Mouse (Mus musculus): ENCODE measurements around the gene Oma1. TPM values are rescaled to one million over a fixed set of nuclear protein-coding genes. Genes with fewer than 3 reads are reported as not detected.

The Oma1 gene
- polyA plus RNA-seq, 1 experiment: 32.2 TPM

- H3K27me3 ChIP-seq (ENCODE audit: control insufficient read depth, insufficient read depth, low read length): no peaks in the 10 kb centered on the region
- TF ChIP-seq CTCF (IDR thresholded peaks at IDR 0.05; ENCODE audit: borderline replicate concordance, control insufficient read depth, extremely low read depth, insufficient read depth, low read length, poor library complexity): no peak
- no peak for TF ChIP-seq POLR2A (IDR thresholded peaks at IDR 0.05; ENCODE audit: control insufficient read depth, extremely low read depth, insufficient read depth, low read length, poor library complexity)
- H3K27ac ChIP-seq (ENCODE audit: control insufficient read depth, insufficient read depth, low read length): no peak overlapping the region
- no peak overlapping the region for H3K4me3 ChIP-seq (ENCODE audit: control insufficient read depth, insufficient read depth, low read length)
- 92% methylated on average over 17 of the region's 17 CpGs for whole genome bisulfite sequencing
- DNase-seq: no peak
- H3K4me1 ChIP-seq (replicated peaks; ENCODE audit: control insufficient read depth, insufficient read depth, low read length): no peaks in the 10 kb centered on the region; the same call in 1 of the 2 replicates
- H3K36me3 ChIP-seq (ENCODE audit: control insufficient read depth, insufficient read depth, low read length): peaks cover 5% of the 10 kb centered on the region
Observed at GRCm38 (mm10) chr4:103324688-103325451, 11.3 kb downstream of the Oma1 start.

GRCm38 (mm10) chr4:103326994-103327393 lies 13.4 kb downstream of the Oma1 start:
- peak; percentile 25 for DNase-seq
- no peaks in the 10 kb centered on the region for H3K4me1 ChIP-seq (replicated peaks; ENCODE audit: control insufficient read depth, insufficient read depth, low read length)
- H3K27ac ChIP-seq (ENCODE audit: control insufficient read depth, insufficient read depth, low read length): no peak overlapping the region
- TF ChIP-seq POLR2A (IDR thresholded peaks at IDR 0.05; ENCODE audit: control insufficient read depth, extremely low read depth, insufficient read depth, low read length, poor library complexity): no peak
- TF ChIP-seq CTCF (IDR thresholded peaks at IDR 0.05; ENCODE audit: borderline replicate concordance, control insufficient read depth, extremely low read depth, insufficient read depth, low read length, poor library complexity): 0 out of 2 replicates have a peak, but pooled peaks have one; percentile 19
- H3K36me3 ChIP-seq (ENCODE audit: control insufficient read depth, insufficient read depth, low read length): peaks cover 9% of the 10 kb centered on the region
- no peaks in the 10 kb centered on the region for H3K27me3 ChIP-seq (ENCODE audit: control insufficient read depth, insufficient read depth, low read length)
- no peak overlapping the region for H3K4me3 ChIP-seq (ENCODE audit: control insufficient read depth, insufficient read depth, low read length)
- WGBS: 87% methylated on average over 3 of the region's 3 CpGs

GRCm38 (mm10) chr4:103329348-103329747 lies 15.7 kb downstream of the Oma1 start:
- Histone ChIP-seq H3K27me3 (ENCODE audit: control insufficient read depth, insufficient read depth, low read length) (no peaks in the 10 kb centered on the region), H3K4me3 (ENCODE audit: control insufficient read depth, insufficient read depth, low read length) (no peak overlapping the region), H3K36me3 (ENCODE audit: control insufficient read depth, insufficient read depth, low read length) (peaks cover 25% of the 10 kb centered on the region), H3K4me1 (replicated peaks; ENCODE audit: control insufficient read depth, insufficient read depth, low read length) (no peaks in the 10 kb centered on the region), H3K27ac (ENCODE audit: control insufficient read depth, insufficient read depth, low read length) (no peak overlapping the region)
- TF ChIP-seq CTCF (IDR thresholded peaks at IDR 0.05; ENCODE audit: borderline replicate concordance, control insufficient read depth, extremely low read depth, insufficient read depth, low read length, poor library complexity) (no peak), POLR2A (IDR thresholded peaks at IDR 0.05; ENCODE audit: control insufficient read depth, extremely low read depth, insufficient read depth, low read length, poor library complexity) (no peak)
- DNase-seq: no peak
- WGBS: 94% methylated on average over 6 of the region's 6 CpGs

- Histone ChIP-seq H3K27ac (ENCODE audit: control insufficient read depth, insufficient read depth, low read length) (no peak overlapping the region), H3K4me3 (ENCODE audit: control insufficient read depth, insufficient read depth, low read length) (no peak overlapping the region), H3K4me1 (replicated peaks; ENCODE audit: control insufficient read depth, insufficient read depth, low read length) (no peaks in the 10 kb centered on the region), H3K27me3 (ENCODE audit: control insufficient read depth, insufficient read depth, low read length) (no peaks in the 10 kb centered on the region), H3K36me3 (ENCODE audit: control insufficient read depth, insufficient read depth, low read length) (peaks cover 25% of the 10 kb centered on the region)
- no peak for DNase-seq
- no peak for TF ChIP-seq POLR2A (IDR thresholded peaks at IDR 0.05; ENCODE audit: control insufficient read depth, extremely low read depth, insufficient read depth, low read length, poor library complexity)
- TF ChIP-seq CTCF (IDR thresholded peaks at IDR 0.05; ENCODE audit: borderline replicate concordance, control insufficient read depth, extremely low read depth, insufficient read depth, low read length, poor library complexity): no peak
- 96% methylated on average over 5 of the region's 5 CpGs for WGBS
Observed at GRCm38 (mm10) chr4:103335134-103335533, 21.5 kb downstream of the Oma1 start.

GRCm38 (mm10) chr4:103340726-103341125 lies 27.1 kb downstream of the Oma1 start:
- no peak for DNase-seq
- no peak overlapping the region for H3K27ac ChIP-seq (ENCODE audit: control insufficient read depth, insufficient read depth, low read length)
- TF ChIP-seq POLR2A (IDR thresholded peaks at IDR 0.05; ENCODE audit: control insufficient read depth, extremely low read depth, insufficient read depth, low read length, poor library complexity) (no peak), CTCF (IDR thresholded peaks at IDR 0.05; ENCODE audit: borderline replicate concordance, control insufficient read depth, extremely low read depth, insufficient read depth, low read length, poor library complexity) (no peak)
- H3K4me1 ChIP-seq (replicated peaks; ENCODE audit: control insufficient read depth, insufficient read depth, low read length): no peaks in the 10 kb centered on the region
- 90% methylated on average over 1 of the region's 1 CpGs for WGBS
- H3K36me3 ChIP-seq (ENCODE audit: control insufficient read depth, insufficient read depth, low read length): no peaks in the 10 kb centered on the region
- no peak overlapping the region for H3K4me3 ChIP-seq (ENCODE audit: control insufficient read depth, insufficient read depth, low read length)
- no peaks in the 10 kb centered on the region for H3K27me3 ChIP-seq (ENCODE audit: control insufficient read depth, insufficient read depth, low read length)

GRCm38 (mm10) chr4:103341620-103342019 lies 28.0 kb downstream of the Oma1 start:
- H3K4me3 ChIP-seq (ENCODE audit: control insufficient read depth, insufficient read depth, low read length): no peak overlapping the region
- TF ChIP-seq POLR2A (IDR thresholded peaks at IDR 0.05; ENCODE audit: control insufficient read depth, extremely low read depth, insufficient read depth, low read length, poor library complexity) (no peak), CTCF (IDR thresholded peaks at IDR 0.05; ENCODE audit: borderline replicate concordance, control insufficient read depth, extremely low read depth, insufficient read depth, low read length, poor library complexity) (no peak)
- H3K36me3 ChIP-seq (ENCODE audit: control insufficient read depth, insufficient read depth, low read length): no peaks in the 10 kb centered on the region
- no peaks in the 10 kb centered on the region for H3K4me1 ChIP-seq (replicated peaks; ENCODE audit: control insufficient read depth, insufficient read depth, low read length)
- H3K27me3 ChIP-seq (ENCODE audit: control insufficient read depth, insufficient read depth, low read length): no peaks in the 10 kb centered on the region
- DNase-seq: no peak
- 53% methylated on average over 4 of the region's 4 CpGs for WGBS
- no peak overlapping the region for H3K27ac ChIP-seq (ENCODE audit: control insufficient read depth, insufficient read depth, low read length)
